Mouse (Mus musculus) monocyte, adult 2 months (primary cell): Measurements from ENCODE around the gene Rnf34.

Experiments used
- DNase-seq, 2 experiments: peaks; one replicate each; pipeline ENCODE4 v3.0.0; 2022; ENCODE audit warnings: low spot score in 2 of 2, low read depth in 1 of 2

Gene Rnf34

DNA sequence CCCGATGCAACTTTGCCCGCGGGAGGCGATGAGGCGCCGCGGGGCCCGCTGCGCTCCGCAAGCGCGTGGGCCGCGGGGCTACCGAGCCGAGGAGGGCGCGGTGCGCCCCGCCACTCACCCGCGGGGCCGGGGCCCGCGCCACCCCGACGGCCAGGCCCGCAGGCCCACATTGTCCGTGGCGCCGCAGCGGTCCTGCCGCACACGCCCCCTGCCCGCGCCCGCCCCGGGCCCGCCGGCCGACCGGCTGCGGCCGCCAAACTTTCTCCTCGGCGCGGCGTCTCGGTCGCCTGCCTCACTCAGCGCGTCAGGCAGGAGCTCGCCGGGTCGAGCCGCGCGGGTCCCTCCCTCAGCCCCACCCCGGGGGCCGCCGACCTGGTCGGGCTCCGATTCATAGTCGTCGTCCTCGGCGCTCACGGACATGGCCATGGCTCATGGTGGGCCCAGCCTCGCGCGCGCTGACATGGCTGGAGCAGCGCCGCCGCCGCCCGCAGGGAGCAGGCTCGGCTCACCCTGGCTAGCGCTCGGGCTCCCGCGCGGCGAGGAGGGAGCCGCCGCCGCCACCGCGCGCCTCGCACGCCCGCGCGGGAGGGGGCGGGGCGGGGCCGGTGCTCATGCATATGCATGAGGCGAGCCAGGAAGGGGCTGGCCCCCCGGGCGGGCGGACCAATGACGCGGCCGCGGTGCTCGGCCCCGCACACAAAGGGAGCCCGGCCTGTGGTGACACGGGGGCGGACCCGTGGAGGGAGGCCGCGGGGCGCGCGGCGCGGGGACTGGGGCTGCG lies 50.1 kb downstream of the Rnf34 start:
- peak; percentile 29 to 67 for DNase-seq

DNA sequence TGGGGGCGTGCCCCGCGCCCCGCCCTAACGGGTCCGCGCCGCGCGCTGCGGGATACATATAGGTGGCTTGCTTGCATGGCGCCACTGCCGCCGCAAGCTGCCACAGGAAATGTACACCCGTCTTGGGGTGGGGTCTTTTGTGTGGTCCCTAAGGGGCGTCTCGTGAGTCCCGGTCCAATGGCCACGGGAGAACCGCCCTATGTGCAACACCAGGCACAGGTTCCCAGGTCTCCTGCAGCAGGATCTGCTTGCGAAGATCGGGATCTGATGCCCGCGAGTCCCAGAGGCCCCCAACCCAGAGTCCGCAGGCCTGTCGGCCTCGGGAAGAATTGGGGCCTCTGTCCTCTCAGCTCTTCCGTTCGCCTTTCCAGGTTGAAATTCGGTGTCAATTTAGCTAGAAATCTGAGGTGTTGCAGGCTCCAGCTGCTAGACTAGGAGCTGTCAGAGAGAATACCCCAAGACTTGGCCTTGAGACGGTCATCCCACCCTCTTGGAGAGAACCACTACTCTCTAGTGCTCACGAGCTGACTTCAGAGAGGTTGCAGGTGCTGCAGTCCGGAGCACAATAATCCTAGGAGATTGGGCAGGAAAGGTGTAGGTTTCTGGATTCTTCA lies 50.8 kb downstream of the Rnf34 start:
- no peak for DNase-seq

DNA sequence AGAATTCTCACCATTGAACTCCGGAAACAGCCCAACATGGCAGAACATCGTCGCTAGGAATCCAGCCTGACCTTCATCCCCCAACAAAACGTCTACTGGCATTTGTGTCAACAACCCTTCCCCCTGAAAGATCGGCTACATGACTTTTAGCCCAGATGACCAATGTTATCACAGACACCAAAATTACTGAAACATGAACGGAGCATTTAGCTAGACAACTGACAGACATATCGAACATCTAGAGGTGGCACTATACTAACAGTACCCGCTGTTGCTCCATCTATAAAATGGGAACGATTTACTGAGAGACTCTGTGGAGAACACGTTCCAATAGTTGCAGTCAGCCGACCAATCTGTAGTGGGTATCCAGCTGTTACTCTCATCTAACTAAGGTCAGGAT lies 51.3 kb downstream of the Rnf34 start:
- no peak for DNase-seq

DNA sequence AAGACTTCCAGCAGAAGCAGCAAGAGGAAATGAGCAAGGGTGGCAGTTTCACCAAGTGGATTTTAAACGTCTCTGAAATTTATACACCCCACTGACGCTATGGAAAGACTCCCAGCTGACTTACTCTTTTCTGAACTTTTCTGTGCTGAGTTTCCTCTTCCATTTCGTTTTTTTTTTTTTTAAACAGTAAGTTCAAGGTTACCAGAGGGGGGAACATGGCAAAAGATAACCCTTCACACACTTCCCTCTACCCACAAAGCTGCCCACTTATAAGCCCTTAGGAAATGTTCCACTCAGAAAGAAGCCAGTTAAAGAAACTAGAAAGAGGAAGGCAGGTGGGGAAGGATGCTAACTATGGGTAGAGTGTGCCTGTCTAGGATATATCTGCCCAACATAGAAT lies 51.8 kb downstream of the Rnf34 start:
- no peak for DNase-seq

DNA sequence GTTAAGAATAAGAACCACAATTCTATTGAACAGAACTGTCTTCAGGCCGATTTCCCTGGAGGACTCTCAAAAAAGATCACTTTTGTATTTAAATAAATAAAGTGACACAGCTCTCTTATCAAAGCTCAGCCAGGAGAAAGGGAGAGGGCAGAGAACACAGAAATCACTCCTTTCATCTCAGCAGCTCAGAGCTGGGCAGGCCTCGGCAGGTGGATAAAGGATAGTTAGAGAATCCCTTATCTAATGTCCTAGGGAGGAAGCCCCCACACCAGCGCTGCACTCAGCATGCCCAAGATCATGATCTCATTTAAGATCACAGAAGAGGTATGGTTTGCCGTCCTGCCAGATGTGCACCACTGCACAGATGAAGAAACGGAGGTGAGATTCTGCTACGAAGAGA lies 52.4 kb downstream of the Rnf34 start:
- DNase-seq: no peak

DNA sequence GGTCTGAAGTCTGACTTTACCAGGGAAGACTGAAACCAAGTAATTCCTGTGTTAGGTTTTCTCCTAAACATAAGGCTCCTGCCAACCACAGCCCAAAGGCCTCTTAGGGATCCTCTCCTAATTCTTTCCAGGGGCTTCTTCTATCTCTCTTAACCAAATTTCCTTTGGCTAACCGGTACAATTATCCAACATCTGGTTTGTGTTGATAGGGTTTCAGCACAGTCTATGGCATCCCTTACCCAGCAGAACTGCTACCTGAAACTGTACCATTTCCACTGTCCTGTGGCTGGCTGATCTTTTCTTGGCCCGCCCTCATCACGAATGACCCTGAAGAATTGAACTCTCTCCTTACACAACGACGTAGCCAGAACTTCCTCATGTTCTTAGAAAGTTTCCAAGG lies 53.3 kb downstream of the Rnf34 start:
- DNase-seq: no peak

DNA sequence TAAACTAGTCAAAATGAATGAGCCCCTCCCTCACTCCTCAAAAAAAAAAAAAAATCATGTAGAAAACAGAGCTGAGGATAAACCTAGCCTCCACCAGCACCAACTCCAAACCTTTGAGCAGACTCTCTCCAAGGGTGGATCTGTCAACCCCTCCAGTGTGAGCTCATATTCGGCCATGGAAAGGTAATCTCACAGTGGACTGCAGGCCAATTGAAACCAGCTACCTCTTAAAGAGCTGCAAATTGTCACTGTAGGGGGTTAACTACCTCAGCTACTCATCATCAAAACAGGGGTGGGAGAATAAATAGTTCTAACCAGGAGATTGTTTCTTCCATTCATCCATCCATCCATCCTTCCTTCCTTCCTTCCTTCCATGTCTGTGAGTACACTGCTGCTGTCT lies 57.3 kb downstream of the Rnf34 start:
- no peak for DNase-seq

DNA sequence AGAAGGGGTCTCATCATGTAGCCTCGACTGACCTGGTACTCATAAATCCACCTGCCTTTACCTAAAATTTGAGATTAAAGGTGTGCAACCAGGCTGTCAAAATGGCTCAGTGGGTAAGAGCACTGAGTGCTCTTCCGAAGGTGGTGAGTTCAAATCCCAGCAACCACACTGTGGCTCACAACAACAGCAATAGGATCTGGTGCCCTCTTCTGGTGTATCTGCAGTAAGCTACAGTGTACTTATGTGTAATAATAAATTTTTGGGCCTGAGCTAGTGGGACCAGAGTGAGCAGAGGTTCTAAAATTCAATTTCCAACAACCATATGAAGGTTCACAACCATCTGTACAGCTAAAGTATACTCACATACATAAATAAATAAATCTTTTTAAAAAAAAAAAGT lies 58.2 kb downstream of the Rnf34 start:
- DNase-seq: no peak

DNA sequence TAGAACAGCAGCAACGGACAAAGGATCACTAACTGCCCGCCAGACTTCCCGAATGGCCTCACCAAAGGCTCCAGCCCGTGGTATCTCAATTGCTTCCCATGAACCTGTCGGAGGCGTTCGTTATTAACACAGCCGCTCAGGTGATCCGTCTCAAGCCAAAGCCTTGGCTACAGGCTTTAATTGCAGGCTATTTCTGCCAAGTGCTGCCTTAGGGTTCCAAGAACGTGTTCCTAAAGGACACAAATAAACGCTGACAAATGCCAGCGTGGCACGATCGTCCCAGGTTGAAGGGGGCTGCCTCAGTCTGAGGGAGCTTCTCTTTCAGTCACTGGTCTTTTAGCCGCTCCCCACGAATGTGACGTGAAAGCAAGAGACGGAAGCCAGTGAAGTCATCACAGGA lies 59.6 kb downstream of the Rnf34 start:
- no peak for DNase-seq

DNA sequence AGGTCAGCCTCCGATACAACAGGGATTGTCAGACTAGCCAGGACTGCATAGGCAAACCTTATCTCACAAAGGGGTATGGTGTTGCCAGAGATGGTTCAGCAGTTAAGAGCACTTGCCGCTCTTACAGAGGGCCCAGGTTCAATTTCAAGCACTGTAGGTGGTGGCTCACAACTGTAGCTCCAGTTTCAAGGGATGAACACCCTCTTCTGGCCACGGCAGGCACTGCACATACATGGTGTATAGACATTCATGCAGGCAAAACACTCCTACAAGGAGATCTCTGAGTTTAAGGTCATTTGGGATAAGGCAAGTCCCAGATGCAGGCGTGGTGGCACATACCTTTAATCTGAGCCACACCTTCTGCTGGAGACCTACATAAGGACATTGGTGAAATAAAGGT lies 63.0 kb downstream of the Rnf34 start:
- no peak for DNase-seq

DNA sequence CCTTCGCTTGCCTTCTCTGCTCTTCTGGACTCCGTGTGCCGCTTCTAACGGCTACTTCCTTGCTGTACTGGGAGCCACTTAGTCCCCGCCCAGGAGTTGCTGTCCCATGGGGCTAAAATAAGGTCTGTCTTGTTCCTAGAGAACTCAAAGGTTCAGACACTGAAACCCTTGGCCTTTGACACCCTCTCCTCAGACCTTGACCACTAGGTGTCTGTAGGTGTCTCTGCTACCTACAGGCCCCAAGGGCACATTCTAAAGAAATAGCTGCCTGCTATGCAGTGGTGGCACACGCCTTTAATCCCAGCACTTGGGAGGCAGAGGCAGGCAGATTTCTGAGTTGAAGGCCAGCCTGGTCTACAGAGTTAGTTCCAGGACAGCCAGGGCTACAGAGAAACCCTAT lies 66.3 kb downstream of the Rnf34 start:
- DNase-seq: no peak

DNA sequence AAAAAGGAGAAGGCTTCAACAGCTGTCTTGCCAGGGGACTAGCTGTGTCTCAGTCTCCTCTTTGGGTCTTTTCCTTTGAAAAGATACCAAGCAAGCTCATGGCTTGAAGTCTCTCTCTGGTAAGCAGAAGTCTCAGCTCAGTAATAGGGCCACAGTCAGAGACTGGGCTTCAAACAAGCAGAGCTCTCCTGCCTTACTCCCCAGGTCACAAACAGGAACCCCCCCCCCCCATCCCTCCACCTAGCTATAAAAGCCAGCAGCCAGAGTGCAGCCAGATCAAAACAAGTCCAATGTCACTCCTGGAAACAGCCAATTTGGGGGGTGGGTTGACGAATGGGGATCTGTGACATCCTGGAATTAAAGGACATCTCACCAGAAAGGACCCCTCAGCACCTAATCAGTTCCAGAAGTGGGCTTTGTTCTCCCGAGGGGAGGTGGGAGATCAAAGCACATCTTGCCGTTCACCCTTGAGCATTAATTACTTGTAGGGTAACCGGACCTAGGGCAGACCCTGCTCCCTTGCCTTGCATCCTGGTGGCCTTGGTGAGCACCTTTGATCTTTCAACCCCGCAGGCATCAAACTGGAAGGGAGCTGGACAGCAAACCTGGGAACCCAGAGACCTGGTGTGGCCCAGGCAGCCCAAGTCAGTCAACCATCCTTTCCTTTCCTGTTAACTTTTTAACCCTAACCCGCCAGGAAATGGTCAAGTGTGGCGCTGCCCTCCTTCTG lies 68.3 kb downstream of the Rnf34 start:
- no peak for DNase-seq

DNA sequence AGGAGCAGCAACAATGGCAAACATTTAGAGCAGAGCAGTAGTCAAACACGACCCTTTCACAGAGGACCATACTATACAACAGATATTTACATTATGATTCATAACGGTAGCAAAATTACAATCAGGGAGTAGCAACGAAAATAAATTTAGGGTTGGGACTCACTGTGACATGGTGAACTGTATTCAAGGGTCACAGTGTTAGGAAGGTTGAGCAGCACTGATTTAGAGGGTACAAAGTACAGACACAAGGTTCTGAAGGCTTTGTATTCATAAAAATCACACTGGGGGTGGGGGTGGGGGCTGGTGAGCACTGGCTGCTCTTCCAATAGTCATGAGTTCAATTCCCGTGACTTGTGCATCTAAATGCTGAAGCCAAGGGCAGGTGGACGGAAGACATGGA lies 70.7 kb downstream of the Rnf34 start:
- no peak for DNase-seq
